Mouse (Mus musculus) thymus, adult 2 months (tissue): ENCODE data around the gene Zfp12. TPM values are rescaled to one million over a fixed set of nuclear protein-coding genes. Genes with fewer than 3 reads are reported as not detected.

Experiments used
- DNase-seq: peaks from one replicate; pipeline ENCODE4 v3.0.0; 2021
- H3K27ac ChIP-seq: fragments of 200-500 bp; 2 replicates; pipeline ENCODE4 v1.5.1; 2012; ENCODE audit warnings: low read length, control low read depth; ENCODE audit not compliant: control insufficient read depth, insufficient read depth
- H3K27me3 ChIP-seq: fragments of 200-500 bp; 2 replicates; pipeline ENCODE4 v1.6.1; 2012; ENCODE audit warnings: mild to moderate bottlenecking, low read length, moderate library complexity, mixed read lengths; ENCODE audit not compliant: control insufficient read depth, insufficient read depth
- H3K36me3 ChIP-seq: fragments of 200-500 bp; 2 replicates; pipeline ENCODE4 v1.6.1; 2012; ENCODE audit warnings: mild to moderate bottlenecking, low read length, moderate library complexity; ENCODE audit not compliant: control insufficient read depth, insufficient read depth
- H3K4me1 ChIP-seq: fragments of 200-500 bp; replicated peaks from 2 replicates; pipeline ENCODE4 v1.6.1; 2012; ENCODE audit warnings: low read length; ENCODE audit not compliant: control insufficient read depth, insufficient read depth
- H3K4me3 ChIP-seq: fragments of 200-500 bp; 2 replicates; pipeline ENCODE4 v1.5.1; 2012; ENCODE audit warnings: mild to moderate bottlenecking, low read length, control low read depth, moderate library complexity; ENCODE audit not compliant: control insufficient read depth, insufficient read depth
- CTCF ChIP-seq: fragments of 200-500 bp; IDR thresholded peaks from 2 replicates; pipeline ENCODE4 v1.5.1; 2012; ENCODE audit warnings: mild to moderate bottlenecking, control low read depth, low read length, moderate library complexity, borderline replicate concordance; ENCODE audit not compliant: control insufficient read depth, poor library complexity, insufficient read depth; ENCODE audit errors: extremely low read depth
- POLR2A ChIP-seq: fragments of 200-500 bp; IDR thresholded peaks from 2 replicates; pipeline ENCODE4 v1.6.1; 2012; ENCODE audit warnings: mild to moderate bottlenecking, low read length, control low read depth, moderate library complexity; ENCODE audit not compliant: control insufficient read depth, poor library complexity, insufficient read depth; ENCODE audit errors: extremely low read depth
- WGBS: fragments of 180-500 bp; shearing (Covaris S2); methylation state at CpG from one replicate; pipeline ENCODE4 v1.1.7; 2018; 5-methylcytosine and 5-hydroxymethylcytosine counted together
- polyA plus RNA-seq: library from polyadenylated mRNA; depleted of rRNA; stranded (reverse); fragments of >200 nt; gene quantifications from 2 replicates; pipeline ENCODE4 v1.2.3, GENCODE M21; 2012

Gene Zfp12
- polyA plus RNA-seq, 1 experiment = 32.9 TPM

GRCm38 (mm10) chr5:143252791-143253185 is 17.8 kb downstream of the Zfp12 start:
- no peaks in the 10 kb centered on the region; the same call in 1 of the 2 replicates for H3K4me1 ChIP-seq
- TF ChIP-seq POLR2A (no peak), CTCF (no peak)
- no peak overlapping the region for H3K4me3 ChIP-seq
- H3K36me3 ChIP-seq = no peaks in the 10 kb centered on the region
- 38% methylated on average over 18 of the region's 18 CpGs for WGBS
- no peak overlapping the region for H3K27ac ChIP-seq
- H3K27me3 ChIP-seq = peaks cover 14% of the 10 kb centered on the region; the same call in 1 of the 2 replicates
- no peak for DNase-seq

GRCm38 (mm10) chr5:143253186-143253880 is 18.4 kb downstream of the Zfp12 start:
- no peak for TF ChIP-seq CTCF
- TF ChIP-seq POLR2A = no peak
- Histone ChIP-seq H3K27me3 (peaks cover 14% of the 10 kb centered on the region; the same call in 1 of the 2 replicates), H3K36me3 (no peaks in the 10 kb centered on the region), H3K4me1 (no peaks in the 10 kb centered on the region; the same call in 1 of the 2 replicates), H3K27ac (no peak overlapping the region), H3K4me3 (no peak overlapping the region)
- DNase-seq = no peak
- WGBS = 7% methylated on average over 103 of the region's 103 CpGs

- TF ChIP-seq CTCF (no peak), POLR2A (no peak)
Measured at GRCm38 (mm10) chr5:143253881-143254486, 19.0 kb downstream of the Zfp12 start.

GRCm38 (mm10) chr5:143254487-143255130 is 19.6 kb downstream of the Zfp12 start:
- no peak for TF ChIP-seq POLR2A
- no peak for TF ChIP-seq CTCF
- no peak overlapping the region for H3K4me3 ChIP-seq
- no peaks in the 10 kb centered on the region for H3K36me3 ChIP-seq
- no peaks in the 10 kb centered on the region; the same call in 1 of the 2 replicates for H3K4me1 ChIP-seq
- peaks cover 14% of the 10 kb centered on the region; the same call in 1 of the 2 replicates for H3K27me3 ChIP-seq
- 36% methylated on average over 66 of the region's 66 CpGs for WGBS
- H3K27ac ChIP-seq = no peak overlapping the region
- no peak for DNase-seq

More at GRCm38 (mm10) chr5:143253881-143254486, 19.0 kb downstream of the Zfp12 start:
- WGBS = 10% methylated on average over 81 of the region's 81 CpGs
- Histone ChIP-seq H3K4me1 (no peaks in the 10 kb centered on the region; the same call in 1 of the 2 replicates), H3K27me3 (peaks cover 14% of the 10 kb centered on the region; the same call in 1 of the 2 replicates), H3K36me3 (no peaks in the 10 kb centered on the region), H3K4me3 (no peak overlapping the region), H3K27ac (no peak overlapping the region)
- DNase-seq = no peak

- Histone ChIP-seq H3K27me3 (peaks cover 14% of the 10 kb centered on the region; the same call in 1 of the 2 replicates), H3K27ac (no peak overlapping the region), H3K4me1 (no peaks in the 10 kb centered on the region; the same call in 1 of the 2 replicates), H3K36me3 (no peaks in the 10 kb centered on the region), H3K4me3 (no peak overlapping the region)
- 42% methylated on average over 24 of the region's 24 CpGs for WGBS
- TF ChIP-seq POLR2A (no peak), CTCF (no peak)
- no peak for DNase-seq
Measured at GRCm38 (mm10) chr5:143255131-143255519, 20.2 kb downstream of the Zfp12 start.

DNA sequence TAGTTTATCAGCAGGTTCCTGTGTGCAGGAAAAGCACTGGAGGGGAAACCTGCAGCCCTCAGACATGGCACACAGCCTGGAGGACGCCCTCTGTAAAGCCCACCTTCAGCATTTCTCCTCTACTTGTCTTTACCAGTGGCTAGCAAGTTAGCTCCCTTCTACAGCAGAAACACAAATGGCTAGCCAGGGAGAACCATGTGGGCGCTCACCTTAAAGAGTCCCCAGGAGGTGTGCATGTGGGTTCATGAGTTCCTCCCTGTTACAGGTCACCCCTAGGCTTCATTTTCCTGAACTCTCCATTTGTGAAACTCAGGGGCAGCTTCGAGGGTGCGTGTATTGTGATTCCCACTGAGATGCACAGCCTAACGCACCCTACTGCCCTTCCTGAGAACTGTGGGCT is 20.8 kb downstream of the Zfp12 start:
- no peaks in the 10 kb centered on the region for H3K36me3 ChIP-seq
- no peak for DNase-seq
- peaks cover 14% of the 10 kb centered on the region; the same call in 1 of the 2 replicates for H3K27me3 ChIP-seq
- no peaks in the 10 kb centered on the region; the same call in 1 of the 2 replicates for H3K4me1 ChIP-seq
- no peak overlapping the region for H3K4me3 ChIP-seq
- TF ChIP-seq POLR2A = no peak
- no peak for TF ChIP-seq CTCF
- no peak overlapping the region for H3K27ac ChIP-seq
- WGBS = 94% methylated on average over 5 of the region's 5 CpGs
